Mouse (Mus musculus) testis, adult 2 months (tissue): ENCODE results near the gene Rnf149.

ENCODE experiments used
- CTCF ChIP-seq: fragments of 200-500 bp; IDR thresholded peaks from 2 replicates; pipeline ENCODE4 v1.5.1; 2012; ENCODE audit warnings: low read depth, mild to moderate bottlenecking, inconsistent platforms, low read length, moderate library complexity; ENCODE audit not compliant: control insufficient read depth, insufficient read depth, insufficient replicate concordance
- POLR2A ChIP-seq: fragments of 200-500 bp; IDR thresholded peaks from 2 replicates; pipeline ENCODE4 v1.6.1; 2012; ENCODE audit warnings: low read depth, mild to moderate bottlenecking, inconsistent platforms, low read length, moderate library complexity; ENCODE audit not compliant: control insufficient read depth

GRCm38 (mm10) chr1:39546160-39546866, 30.9 kb downstream of the Rnf149 start:
- TF ChIP-seq POLR2A (no peak), CTCF (no peak)
